Mouse (Mus musculus) G1E (cell line): Measurements from ENCODE around the gene Gm20929.
"Not testable (repeated sequence)": the region's sequence is repeated elsewhere in the genome, so short reads cannot be mapped to it uniquely, and the experiment has no call there.

Source experiments
- CTCF ChIP-seq: IDR thresholded peaks from 2 replicates; pipeline ENCODE4 v1.5.1; 2012; ENCODE audit warnings: low read depth, low read length, inconsistent platforms, mixed read lengths
- TAL1 ChIP-seq: conservative IDR thresholded peaks from 2 replicates; pipeline ENCODE4 v1.6.1; 2012; ENCODE audit warnings: low read depth, low read length, inconsistent platforms, mixed read lengths

DNA sequence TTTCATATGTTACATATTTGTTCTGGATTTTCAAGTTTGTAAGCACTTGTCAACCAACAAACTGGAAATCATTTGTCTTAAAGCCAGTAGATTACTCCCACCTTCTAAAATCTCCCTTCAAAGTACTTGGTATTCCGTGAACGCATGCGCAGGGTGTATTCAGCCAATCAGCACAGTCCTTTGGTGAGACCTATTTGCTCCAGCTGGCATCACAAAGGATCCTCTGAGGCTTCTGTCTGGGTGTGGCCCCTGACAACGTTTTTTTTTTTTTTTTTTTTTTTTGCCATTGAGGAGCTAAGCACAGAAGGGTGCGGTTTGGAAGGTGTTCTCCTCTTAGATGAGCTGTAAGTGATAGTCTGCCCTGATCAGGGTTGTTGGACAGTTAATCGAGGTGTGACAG lies at the start of gene Gm20929:
- not testable (repeated sequence) for TF ChIP-seq CTCF, TAL1
